Mouse (Mus musculus): Measurements from ENCODE around the gene Bicd2. TPM values are rescaled to one million over a fixed set of nuclear protein-coding genes. Genes with fewer than 3 reads are reported as not detected.

Bicd2 gene
- polyA plus RNA-seq, 1 experiment from 2014 or later: 26.2 TPM

- Histone ChIP-seq H3K36me3 (no peaks in the 10 kb centered on the region), H3K27me3 (replicated peaks) (no peaks in the 10 kb centered on the region), H3K9ac (no peak overlapping the region), H3K4me1 (no peaks in the 10 kb centered on the region), H3K9me3 (no peaks in the 10 kb centered on the region), H3K27ac (no peak overlapping the region), H3K4me3 (replicated peaks) (no peak overlapping the region), H3K4me2 (no peak overlapping the region)
- no peak for ATAC-seq (ENCODE audit: insufficient read depth, low FRiP score, low read depth)
- WGBS: 57% methylated on average over 2 of the region's 2 CpGs
Observed at GRCm38 (mm10) chr13:49333250-49333649, 8.1 kb upstream of the Bicd2 start.

- H3K36me3 ChIP-seq: no peaks in the 10 kb centered on the region
- H3K9me3 ChIP-seq: no peaks in the 10 kb centered on the region
- no peak for ATAC-seq (ENCODE audit: insufficient read depth, low FRiP score, low read depth)
- H3K4me3 ChIP-seq (replicated peaks): no peak overlapping the region
- no peak overlapping the region for H3K4me2 ChIP-seq
- WGBS: 80% methylated on average over 12 of the region's 12 CpGs
- H3K27ac ChIP-seq: no peak overlapping the region
- no peak overlapping the region for H3K9ac ChIP-seq
- peaks cover 2% of the 10 kb centered on the region; the same call in 1 of the 2 replicates for H3K4me1 ChIP-seq
- H3K27me3 ChIP-seq (replicated peaks): no peaks in the 10 kb centered on the region
Observed at GRCm38 (mm10) chr13:49335077-49335982, 6.1 kb upstream of the Bicd2 start.

GRCm38 (mm10) chr13:49338893-49339546, 2.4 kb upstream of the Bicd2 start:
- peaks cover 23% of the 10 kb centered on the region for H3K4me1 ChIP-seq
- no peak overlapping the region for H3K27ac ChIP-seq
- WGBS: 60% methylated on average over 7 of the region's 7 CpGs

GRCm38 (mm10) chr13:49341831-49342722, 692 bp downstream of the Bicd2 start:
- no peak for ATAC-seq (ENCODE audit: insufficient read depth, low FRiP score, low read depth)
- no peaks in the 10 kb centered on the region for H3K9me3 ChIP-seq
- no peaks in the 10 kb centered on the region for H3K27me3 ChIP-seq (replicated peaks)
- no peaks in the 10 kb centered on the region for H3K36me3 ChIP-seq
- H3K4me1 ChIP-seq: peaks cover 38% of the 10 kb centered on the region
- WGBS: 9% methylated on average over 25 of the region's 25 CpGs
- peak overlapping the region; percentile 93 for H3K4me3 ChIP-seq (replicated peaks)
- H3K9ac ChIP-seq: peak overlapping the region; percentile 95
- peak overlapping the region; percentile 78 for H3K27ac ChIP-seq
- peak overlapping the region; percentile 82 for H3K4me2 ChIP-seq

More at GRCm38 (mm10) chr13:49338893-49339546, 2.4 kb upstream of the Bicd2 start:
- H3K27me3 ChIP-seq (replicated peaks): no peaks in the 10 kb centered on the region
- H3K9ac ChIP-seq: no peak overlapping the region
- no peak overlapping the region for H3K4me3 ChIP-seq (replicated peaks)
- H3K4me2 ChIP-seq: no peak overlapping the region
- ATAC-seq (ENCODE audit: insufficient read depth, low FRiP score, low read depth): no peak
- no peaks in the 10 kb centered on the region for H3K36me3 ChIP-seq
- no peaks in the 10 kb centered on the region for H3K9me3 ChIP-seq

- H3K4me1 ChIP-seq: peaks cover 38% of the 10 kb centered on the region
- H3K9me3 ChIP-seq: no peaks in the 10 kb centered on the region
- no peak overlapping the region for H3K9ac ChIP-seq
- no peaks in the 10 kb centered on the region for H3K27me3 ChIP-seq (replicated peaks)
- H3K36me3 ChIP-seq: no peaks in the 10 kb centered on the region
- H3K4me2 ChIP-seq: peak overlapping the region; percentile 82
- H3K27ac ChIP-seq: no peak overlapping the region
- peak overlapping the region; percentile 93 for H3K4me3 ChIP-seq (replicated peaks)
- ATAC-seq (ENCODE audit: insufficient read depth, low FRiP score, low read depth): no peak
Observed at GRCm38 (mm10) chr13:49342723-49343100, 1.3 kb downstream of the Bicd2 start.

GRCm38 (mm10) chr13:49344567-49344966, 3.2 kb downstream of the Bicd2 start:
- Histone ChIP-seq H3K27me3 (replicated peaks) (no peaks in the 10 kb centered on the region), H3K27ac (no peak overlapping the region), H3K9me3 (no peaks in the 10 kb centered on the region), H3K4me2 (no peak overlapping the region), H3K4me3 (replicated peaks) (no peak overlapping the region), H3K4me1 (peaks cover 38% of the 10 kb centered on the region), H3K36me3 (no peaks in the 10 kb centered on the region), H3K9ac (no peak overlapping the region)
- 74% methylated on average over 8 of the region's 8 CpGs for WGBS
- ATAC-seq (ENCODE audit: insufficient read depth, low FRiP score, low read depth): no peak

GRCm38 (mm10) chr13:49345476-49345875, 4.1 kb downstream of the Bicd2 start:
- Histone ChIP-seq H3K27ac (no peak overlapping the region), H3K4me1 (peaks cover 34% of the 10 kb centered on the region), H3K36me3 (no peaks in the 10 kb centered on the region), H3K9me3 (no peaks in the 10 kb centered on the region), H3K9ac (no peak overlapping the region), H3K4me3 (replicated peaks) (no peak overlapping the region), H3K4me2 (no peak overlapping the region), H3K27me3 (replicated peaks) (no peaks in the 10 kb centered on the region)
- WGBS: 67% methylated on average over 2 of the region's 2 CpGs
- ATAC-seq (ENCODE audit: insufficient read depth, low FRiP score, low read depth): no peak

- H3K4me3 ChIP-seq (replicated peaks): no peak overlapping the region
- H3K27ac ChIP-seq: no peak overlapping the region
- peaks cover 18% of the 10 kb centered on the region for H3K4me1 ChIP-seq
- 76% methylated on average over 2 of the region's 2 CpGs for WGBS
- H3K4me2 ChIP-seq: no peak overlapping the region
- H3K36me3 ChIP-seq: no peaks in the 10 kb centered on the region
- H3K9ac ChIP-seq: no peak overlapping the region
- no peaks in the 10 kb centered on the region for H3K27me3 ChIP-seq (replicated peaks)
- H3K9me3 ChIP-seq: no peaks in the 10 kb centered on the region
- no peak for ATAC-seq (ENCODE audit: insufficient read depth, low FRiP score, low read depth)
Observed at GRCm38 (mm10) chr13:49348522-49348921, 7.1 kb downstream of the Bicd2 start.

GRCm38 (mm10) chr13:49349335-49349734, 8.0 kb downstream of the Bicd2 start:
- no peak overlapping the region for H3K4me3 ChIP-seq (replicated peaks)
- H3K4me2 ChIP-seq: no peak overlapping the region
- H3K36me3 ChIP-seq: no peaks in the 10 kb centered on the region
- H3K9ac ChIP-seq: no peak overlapping the region
- WGBS: 85% methylated on average over 4 of the region's 4 CpGs
- ATAC-seq (ENCODE audit: insufficient read depth, low FRiP score, low read depth): no peak
- H3K9me3 ChIP-seq: no peaks in the 10 kb centered on the region
- H3K27ac ChIP-seq: no peak overlapping the region
- H3K4me1 ChIP-seq: peaks cover 15% of the 10 kb centered on the region
- no peaks in the 10 kb centered on the region for H3K27me3 ChIP-seq (replicated peaks)

- H3K9ac ChIP-seq: no peak overlapping the region
- peaks cover 9% of the 10 kb centered on the region for H3K4me1 ChIP-seq
- H3K36me3 ChIP-seq: no peaks in the 10 kb centered on the region
- H3K9me3 ChIP-seq: no peaks in the 10 kb centered on the region
- H3K27ac ChIP-seq: no peak overlapping the region
- no peak for ATAC-seq (ENCODE audit: insufficient read depth, low FRiP score, low read depth)
- 84% methylated on average over 6 of the region's 6 CpGs for WGBS
- H3K4me2 ChIP-seq: no peak overlapping the region
- H3K4me3 ChIP-seq (replicated peaks): no peak overlapping the region
- H3K27me3 ChIP-seq (replicated peaks): no peaks in the 10 kb centered on the region
Observed at GRCm38 (mm10) chr13:49349836-49350505, 8.6 kb downstream of the Bicd2 start.

GRCm38 (mm10) chr13:49352581-49353159, 11.3 kb downstream of the Bicd2 start:
- 72% methylated on average over 3 of the region's 3 CpGs for WGBS
- no peak overlapping the region for H3K27ac ChIP-seq
- H3K4me1 ChIP-seq: peaks cover 3% of the 10 kb centered on the region
- no peak for ATAC-seq (ENCODE audit: insufficient read depth, low FRiP score, low read depth)
- no peaks in the 10 kb centered on the region for H3K9me3 ChIP-seq
- no peak overlapping the region for H3K4me2 ChIP-seq
- H3K9ac ChIP-seq: no peak overlapping the region
- no peaks in the 10 kb centered on the region for H3K27me3 ChIP-seq (replicated peaks)
- no peaks in the 10 kb centered on the region for H3K36me3 ChIP-seq
- no peak overlapping the region for H3K4me3 ChIP-seq (replicated peaks)

Measured in stomach, embryonic 15.5 days (tissue).